Mouse (Mus musculus) thymus, adult 2 months (tissue): Measurements from ENCODE around the gene C2cd2l.

ENCODE experiments used
- CTCF ChIP-seq: fragments of 200-500 bp; IDR thresholded peaks from 2 replicates; pipeline ENCODE4 v1.5.1; 2012; ENCODE audit warnings: mild to moderate bottlenecking, control low read depth, low read length, moderate library complexity, borderline replicate concordance; ENCODE audit not compliant: control insufficient read depth, poor library complexity, insufficient read depth; ENCODE audit errors: extremely low read depth
- POLR2A ChIP-seq: fragments of 200-500 bp; IDR thresholded peaks from 2 replicates; pipeline ENCODE4 v1.6.1; 2012; ENCODE audit warnings: mild to moderate bottlenecking, low read length, control low read depth, moderate library complexity; ENCODE audit not compliant: control insufficient read depth, poor library complexity, insufficient read depth; ENCODE audit errors: extremely low read depth

- no peak for TF ChIP-seq POLR2A
- TF ChIP-seq CTCF: no peak
These were observed 4.1 kb upstream of the C2cd2l start for GRCm38 (mm10) chr9:44324147-44324546.
